Mouse (Mus musculus) neutrophil, adult 65 days (primary cell): ENCODE results near the gene Plekha7. TPM values are rescaled to one million over a fixed set of nuclear protein-coding genes. Genes with fewer than 3 reads are reported as not detected.

Source experiments
- total RNA-seq: library from RNA; stranded (reverse); gene quantifications from 2 replicates; pipeline ENCODE4 v1.2.4, GENCODE M21; 2023

The Plekha7 gene
- 0.18 TPM in 1 of 2 replicates, not detected in the other for total RNA-seq

GRCm38 (mm10) chr7:116307871-116308631, at the start of gene Plekha7:
Gene Plekha7 (minus strand): TSS chr7:116308376.

GRCm38 (mm10) chr7:116333713-116334668, 25.8 kb upstream of the Plekha7 start, which contains the start of gene Rps13:
Gene Rps13 (minus strand): TSS chr7:116334195.

GRCm38 (mm10) chr7:116084366-116084765, 223.8 kb downstream of the Plekha7 start, which contains the start of gene Gm4353:
Gene Gm4353 (minus strand): TSS chr7:116084635.

Other genes with a start within 250 kb of the Plekha7 start
- not detected in 2 replicates for gene Gm4353, start 223.7 kb downstream of the Plekha7 start, total RNA-seq
- 265 and 295 TPM in 2 replicates for gene Rps13, start 25.8 kb upstream of the Plekha7 start, total RNA-seq
- gene Pik3c2a, start 135.1 kb upstream of the Plekha7 start, total RNA-seq: 60.4 and 83.0 TPM in 2 replicates
- gene Nucb2, start 196.0 kb upstream of the Plekha7 start, total RNA-seq: 28.5 and 30.7 TPM in 2 replicates